Mouse (Mus musculus): ENCODE measurements around the gene Ltbp4. TPM values are rescaled to one million over a fixed set of nuclear protein-coding genes. Genes with fewer than 3 reads are reported as not detected.

Gene Ltbp4
- total and polyA plus RNA-seq, 3 experiments, result 0.43 to 2.6 (median 1.5) TPM

GRCm38 (mm10) chr7:27364379-27364778 lies 26.9 kb upstream of the Ltbp4 start:
- H3K4me1 ChIP-seq (ENCODE audit: control insufficient read depth in 1 of 2, insufficient read depth in 2 of 2), result peaks cover 5 to 23% of the 10 kb centered on the region in 2 experiments
- H3K4me2 ChIP-seq (ENCODE audit: insufficient read depth, low read depth, poor library complexity, severe bottlenecking), result no peak overlapping the region
- H3K9me3 ChIP-seq (replicated peaks; ENCODE audit: low read length), result peaks cover 2% of the 10 kb centered on the region
- H3K4me3 ChIP-seq (replicated peaks in 1 of 3; ENCODE audit: low read depth in 2 of 3, low read length in 2 of 3, poor library complexity in 1 of 3), result no peak overlapping the region
- TF ChIP-seq MYC (IDR thresholded peaks at IDR 0.05; ENCODE audit: low read depth, low read length), result no peak
- no peak for TF ChIP-seq CHD2 (IDR thresholded peaks at IDR 0.05; ENCODE audit: low read length)
- TF ChIP-seq POLR2A (IDR thresholded peaks at IDR 0.05; ENCODE audit: low read depth, low read length), result no peak
- TF ChIP-seq MAX (IDR thresholded peaks at IDR 0.05; ENCODE audit: low read length), result no peak
- no peak for TF ChIP-seq UBTF (IDR thresholded peaks at IDR 0.05; ENCODE audit: low read depth, low read length)
- TF ChIP-seq MEF2A (IDR thresholded peaks at IDR 0.05; ENCODE audit: borderline replicate concordance, low read depth, low read length), result no peak
- TF ChIP-seq HCFC1 (IDR thresholded peaks at IDR 0.05; ENCODE audit: low read depth, low read length), result no peak
- no peak for TF ChIP-seq BHLHE40 (IDR thresholded peaks at IDR 0.05; ENCODE audit: low read depth, low read length)
- TF ChIP-seq PAX5 (IDR thresholded peaks at IDR 0.05; ENCODE audit: low read length), result no peak
- no peak for TF ChIP-seq MXI1 (IDR thresholded peaks at IDR 0.05; ENCODE audit: low read depth, low read length)
- no peak for TF ChIP-seq CTCF (conservative IDR thresholded peaks at IDR 0.05 in 1 of 2, IDR thresholded peaks at IDR 0.05 in 1 of 2; ENCODE audit: low read depth in 2 of 2, low read length in 2 of 2)
- TF ChIP-seq IRF4 (IDR thresholded peaks at IDR 0.05; ENCODE audit: low read depth, low read length), result no peak
- TF ChIP-seq KAT2A (IDR thresholded peaks at IDR 0.05; ENCODE audit: insufficient replicate concordance, low read length), result no peak
- no peak for TF ChIP-seq TCF12 (IDR thresholded peaks at IDR 0.05; ENCODE audit: low read depth, low read length)
- TF ChIP-seq JUND (conservative IDR thresholded peaks at IDR 0.05; ENCODE audit: low read depth, low read length), result no peak
- TF ChIP-seq USF2 (conservative IDR thresholded peaks at IDR 0.05; ENCODE audit: low read depth, low read length), result no peak
- TF ChIP-seq MAZ (IDR thresholded peaks at IDR 0.05; ENCODE audit: low read depth, low read length), result no peak
- no peak for TF ChIP-seq NRF1 (IDR thresholded peaks at IDR 0.05; ENCODE audit: low read depth, low read length)
- TF ChIP-seq RAD21 (IDR thresholded peaks at IDR 0.05; ENCODE audit: low read depth, low read length), result no peak
- H3K9ac ChIP-seq (ENCODE audit: insufficient read depth, low read depth), result no peak overlapping the region
- no peaks in the 10 kb centered on the region for H3K79me2 ChIP-seq (replicated peaks; ENCODE audit: control insufficient read depth, extremely low read depth, insufficient read depth, poor library complexity, severe bottlenecking)
- no peaks in the 10 kb centered on the region for H3K36me3 ChIP-seq (replicated peaks in 1 of 2; ENCODE audit: control insufficient read depth in 1 of 2, insufficient read depth in 1 of 2, low read length in 1 of 2)
- in situ Hi-C loops (cut with MboI; ENCODE audit: low pct_ligation_motif_present, low pct_unique_long_range_greater_than_20kb, low sequenced_read_pairs), result no loop called here
- peaks cover 33% of the 10 kb centered on the region for H3K27me3 ChIP-seq (replicated peaks)
- dilution Hi-C loops (cut with MboI; ENCODE audit: extremely low pct_ligation_motif_present, extremely low pct_unique_long_range_greater_than_20kb, low sequenced_read_pairs), result no loop called here
- H3K27ac ChIP-seq (ENCODE audit: insufficient read depth, low read depth), result no peak overlapping the region
- DNase-seq (ENCODE audit: extremely low read depth), result no peak

- H3K27ac ChIP-seq (ENCODE audit: insufficient read depth, low read depth), result no peak overlapping the region
- H3K4me1 ChIP-seq (ENCODE audit: control insufficient read depth in 1 of 2, insufficient read depth in 2 of 2), result peaks cover 5 to 26% of the 10 kb centered on the region in 2 experiments
These were observed 23.9 kb upstream of the Ltbp4 start for GRCm38 (mm10) chr7:27361283-27361946.

More at GRCm38 (mm10) chr7:27361283-27361946, 23.9 kb upstream of the Ltbp4 start:
- H3K4me2 ChIP-seq (ENCODE audit: insufficient read depth, low read depth, poor library complexity, severe bottlenecking), result peak overlapping the region; percentile 90
- dilution Hi-C loops (cut with MboI; ENCODE audit: extremely low pct_ligation_motif_present, extremely low pct_unique_long_range_greater_than_20kb, low sequenced_read_pairs), result no loop called here
- in situ Hi-C loops (cut with MboI; ENCODE audit: low pct_ligation_motif_present, low pct_unique_long_range_greater_than_20kb, low sequenced_read_pairs), result no loop called here
- H3K36me3 ChIP-seq (replicated peaks in 1 of 2; ENCODE audit: control insufficient read depth in 1 of 2, insufficient read depth in 1 of 2, low read length in 1 of 2), result no peaks in the 10 kb centered on the region
- H3K27me3 ChIP-seq (replicated peaks), result peaks cover 17% of the 10 kb centered on the region
- TF ChIP-seq NRF1 (IDR thresholded peaks at IDR 0.05; ENCODE audit: low read depth, low read length) (peak; percentile 99), CTCF (conservative IDR thresholded peaks at IDR 0.05 in 1 of 2, IDR thresholded peaks at IDR 0.05 in 1 of 2; ENCODE audit: low read depth in 2 of 2, low read length in 2 of 2) (no peak), USF1 (IDR thresholded peaks at IDR 0.05; ENCODE audit: low read depth, low read length) (peak; percentile 28; the same call in 1 of the 2 replicates), CHD1 (IDR thresholded peaks at IDR 0.05; ENCODE audit: low read depth, low read length) (no peak), BHLHE40 (IDR thresholded peaks at IDR 0.05; ENCODE audit: low read depth, low read length) (peak; percentile 78), ELF1 (IDR thresholded peaks at IDR 0.05; ENCODE audit: low read depth, low read length) (peak; percentile 60), NELFE (IDR thresholded peaks at IDR 0.05; ENCODE audit: low read depth, low read length) (peak; percentile 57; the same call in 1 of the 2 replicates), POLR2A (IDR thresholded peaks at IDR 0.05; ENCODE audit: low read depth, low read length) (peak; percentile 68), RCOR1 (conservative IDR thresholded peaks at IDR 0.05; ENCODE audit: low read depth, low read length) (no peak), TBP (conservative IDR thresholded peaks at IDR 0.05; ENCODE audit: low read depth, low read length) (0 out of 2 replicates have a peak, but pooled peaks have one; percentile 27), ZNF384 (IDR thresholded peaks at IDR 0.05; ENCODE audit: low read depth, low read length) (no peak)
- H3K9ac ChIP-seq (ENCODE audit: insufficient read depth, low read depth), result peak overlapping the region; percentile 50
- peak; percentile 100 for DNase-seq (ENCODE audit: extremely low read depth)
- peak overlapping the region; percentile 47 to 59 (median 47) for H3K4me3 ChIP-seq (replicated peaks in 1 of 3; ENCODE audit: low read depth in 2 of 3, low read length in 2 of 3, poor library complexity in 1 of 3)
- H3K9me3 ChIP-seq (replicated peaks; ENCODE audit: low read length), result peaks cover 2% of the 10 kb centered on the region
- no peaks in the 10 kb centered on the region for H3K79me2 ChIP-seq (replicated peaks; ENCODE audit: control insufficient read depth, extremely low read depth, insufficient read depth, poor library complexity, severe bottlenecking)
